Mouse (Mus musculus) spleen, adult 2 months (tissue): ENCODE data around the gene Gm10271.

Experiments
- CTCF ChIP-seq: fragments of 200-500 bp; IDR thresholded peaks from 2 replicates; pipeline ENCODE4 v1.5.1; 2011; ENCODE audit warnings: mild to moderate bottlenecking, inconsistent platforms; ENCODE audit not compliant: insufficient read depth, insufficient read length, insufficient replicate concordance; ENCODE audit errors: extremely low read depth
- POLR2A ChIP-seq: fragments of 200-500 bp; IDR thresholded peaks from 2 replicates; pipeline ENCODE4 v1.6.1; 2011; ENCODE audit warnings: low read depth, low read length, inconsistent platforms

DNA sequence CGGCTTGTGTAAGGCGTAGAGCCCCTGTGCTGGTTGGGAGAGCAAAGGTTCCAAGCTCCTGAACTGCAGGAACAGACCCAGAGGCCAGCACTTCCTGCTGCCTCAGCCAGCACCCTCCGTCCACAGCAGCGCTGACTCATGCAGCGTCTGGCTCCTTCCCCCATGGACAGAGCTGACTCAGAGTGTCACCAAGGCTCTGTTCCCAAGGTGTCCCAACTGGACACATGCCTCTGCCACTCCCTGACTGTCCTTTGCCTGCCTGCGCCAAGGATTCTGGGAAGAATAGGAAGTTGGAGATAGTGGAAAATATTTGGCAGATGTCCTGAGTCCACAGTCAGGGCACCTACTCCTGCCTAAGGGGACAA lies 23.8 kb upstream of the Gm10271 start:
- TF ChIP-seq CTCF = no peak
- no peak for TF ChIP-seq POLR2A
